Mouse (Mus musculus) stomach, embryonic 16.5 days (tissue): ENCODE data around the gene Tekt4. TPM values are rescaled to one million over a fixed set of nuclear protein-coding genes. Genes with fewer than 3 reads are reported as not detected.

Source experiments
- ATAC-seq: fragments of 200-750 bp; cut with Nextera tagmentation; 2 replicates; pipeline ENCODE4 v1.8.0; 2017; ENCODE audit warnings: moderate number of reproducible peaks, moderate TSS enrichment; ENCODE audit not compliant: insufficient read depth, low FRiP score
- H3K27ac ChIP-seq: fragments of 300-500 bp; sonication (generic); 2 replicates; pipeline ENCODE4 v1.5.1; 2014; ENCODE audit warnings: low read length
- H3K27me3 ChIP-seq: fragments of 300-500 bp; sonication (generic); 2 replicates; pipeline ENCODE4 v1.6.1; 2014; ENCODE audit warnings: low read length, control low read depth, mixed read lengths; ENCODE audit not compliant: control insufficient read depth, insufficient read depth
- H3K36me3 ChIP-seq: fragments of 300-500 bp; sonication (generic); 2 replicates; pipeline ENCODE4 v1.6.1; 2014; ENCODE audit warnings: low read length; ENCODE audit not compliant: control insufficient read depth, insufficient read depth
- H3K4me1 ChIP-seq: fragments of 300-500 bp; sonication (generic); 2 replicates; pipeline ENCODE4 v1.6.1; 2014; ENCODE audit warnings: low read length, control low read depth, mixed read lengths; ENCODE audit not compliant: control insufficient read depth, insufficient read depth
- H3K4me2 ChIP-seq: fragments of 300-500 bp; sonication (generic); 2 replicates; pipeline ENCODE4 v1.6.1; 2014; ENCODE audit warnings: low read depth, low read length, mixed read lengths
- H3K4me3 ChIP-seq: fragments of 300-500 bp; sonication (generic); replicated peaks from 2 replicates; pipeline ENCODE4 v1.5.1; 2014; ENCODE audit warnings: mild to moderate bottlenecking, low read length
- H3K9ac ChIP-seq: fragments of 300-500 bp; sonication (generic); 2 replicates; pipeline ENCODE4 v1.6.1; 2014; ENCODE audit warnings: low read length
- H3K9me3 ChIP-seq: fragments of 300-500 bp; sonication (generic); replicated peaks from 2 replicates; pipeline ENCODE4 v1.6.1; 2016; ENCODE audit warnings: low read length, control low read depth; ENCODE audit not compliant: control insufficient read depth
- whole genome bisulfite sequencing: fragments of 180-500 bp; shearing (Covaris S2); extraction: QIAGEN DNeasy Blood & Tissue Kit; methylation state at CpG from one replicate; pipeline ENCODE4 v1.1.7; 2014; 5-methylcytosine and 5-hydroxymethylcytosine counted together
- polyA plus RNA-seq: library from polyadenylated mRNA; unstranded; fragments of >200 nt; fragmentation: Nextera tagmentation; extraction: Ambion mirVana; gene quantifications from 2 replicates; pipeline ENCODE4 v1.2.1, GENCODE M21; 2015

The Tekt4 gene
- polyA plus RNA-seq, 1 experiment from 2014 or later = not detected

- Histone ChIP-seq H3K9ac (no peak overlapping the region), H3K36me3 (no peaks in the 10 kb centered on the region), H3K4me3 (no peak overlapping the region), H3K27ac (no peak overlapping the region), H3K4me2 (no peak overlapping the region), H3K27me3 (peaks cover under 1% of the 10 kb centered on the region; the same call in 1 of the 2 replicates), H3K9me3 (no peaks in the 10 kb centered on the region), H3K4me1 (peaks cover 4% of the 10 kb centered on the region; the same call in 1 of the 2 replicates)
- WGBS = 48% methylated on average over 4 of the region's 4 CpGs
- no peak for ATAC-seq
Measured at GRCm38 (mm10) chr17:25480820-25481219, 26.4 kb downstream of the Tekt4 start.

- Histone ChIP-seq H3K27ac (no peak overlapping the region), H3K36me3 (no peaks in the 10 kb centered on the region), H3K9me3 (no peaks in the 10 kb centered on the region), H3K9ac (no peak overlapping the region), H3K4me2 (no peak overlapping the region), H3K4me3 (no peak overlapping the region), H3K27me3 (no peaks in the 10 kb centered on the region), H3K4me1 (no peaks in the 10 kb centered on the region)
- ATAC-seq = no peak
- 91% methylated on average over 6 of the region's 6 CpGs for WGBS
Measured at GRCm38 (mm10) chr17:25482092-25482491, 27.7 kb downstream of the Tekt4 start.

GRCm38 (mm10) chr17:25497013-25497412, 42.6 kb downstream of the Tekt4 start, which contains the start of gene Sstr5:
Gene Sstr5 (minus strand): TSS chr17:25497288.
- peaks cover 9% of the 10 kb centered on the region for H3K4me1 ChIP-seq
- H3K9ac ChIP-seq = peak within 1 kb of the TSS; percentile 57
- H3K4me2 ChIP-seq = peak within 1 kb of the TSS; percentile 39
- H3K4me3 ChIP-seq = peak within 1 kb of the TSS; percentile 12
- peaks cover 25% of the 10 kb centered on the region for H3K27me3 ChIP-seq
- H3K36me3 ChIP-seq = no peaks in the 10 kb centered on the region
- WGBS = 1% methylated on average over 26 of the region's 28 CpGs
- H3K9me3 ChIP-seq = no peaks in the 10 kb centered on the region
- ATAC-seq = peak; percentile 57; the same call in 1 of the 2 replicates
- H3K27ac ChIP-seq = no peak within 1 kb of the TSS

GRCm38 (mm10) chr17:25502599-25502998, 48.2 kb downstream of the Tekt4 start:
- no peaks in the 10 kb centered on the region for H3K4me1 ChIP-seq
- no peak overlapping the region for H3K4me3 ChIP-seq
- no peaks in the 10 kb centered on the region for H3K9me3 ChIP-seq
- no peak overlapping the region for H3K9ac ChIP-seq
- H3K36me3 ChIP-seq = no peaks in the 10 kb centered on the region
- peaks cover 3% of the 10 kb centered on the region for H3K27me3 ChIP-seq
- no peak overlapping the region for H3K4me2 ChIP-seq
- ATAC-seq = no peak
- WGBS = 66% methylated on average over 4 of the region's 4 CpGs
- H3K27ac ChIP-seq = no peak overlapping the region

GRCm38 (mm10) chr17:25507799-25508198, 53.4 kb downstream of the Tekt4 start:
- Histone ChIP-seq H3K4me1 (no peaks in the 10 kb centered on the region), H3K27me3 (no peaks in the 10 kb centered on the region), H3K4me2 (no peak overlapping the region), H3K4me3 (no peak overlapping the region), H3K9ac (no peak overlapping the region), H3K9me3 (no peaks in the 10 kb centered on the region), H3K27ac (no peak overlapping the region), H3K36me3 (no peaks in the 10 kb centered on the region)
- WGBS = 27% methylated on average over 3 of the region's 3 CpGs
- ATAC-seq = peak; percentile 23; the same call in 1 of the 2 replicates

- WGBS = 51% methylated on average over 7 of the region's 7 CpGs
Measured at GRCm38 (mm10) chr17:25508860-25509577, 54.6 kb downstream of the Tekt4 start.

GRCm38 (mm10) chr17:25510074-25510830, 55.8 kb downstream of the Tekt4 start:
- 0 out of 2 replicates have a peak, but pooled peaks have one; percentile 11 for ATAC-seq
- WGBS = 80% methylated on average over 10 of the region's 10 CpGs
- Histone ChIP-seq H3K4me3 (no peak overlapping the region), H3K36me3 (no peaks in the 10 kb centered on the region), H3K4me2 (no peak overlapping the region), H3K27me3 (no peaks in the 10 kb centered on the region), H3K9ac (no peak overlapping the region), H3K9me3 (no peaks in the 10 kb centered on the region), H3K27ac (no peak overlapping the region), H3K4me1 (no peaks in the 10 kb centered on the region)

More at GRCm38 (mm10) chr17:25508860-25509577, 54.6 kb downstream of the Tekt4 start:
- H3K36me3 ChIP-seq = no peaks in the 10 kb centered on the region
- no peak overlapping the region for H3K27ac ChIP-seq
- H3K4me1 ChIP-seq = no peaks in the 10 kb centered on the region
- no peaks in the 10 kb centered on the region for H3K27me3 ChIP-seq
- no peak for ATAC-seq
- H3K4me3 ChIP-seq = no peak overlapping the region
- no peak overlapping the region for H3K9ac ChIP-seq
- H3K4me2 ChIP-seq = no peak overlapping the region
- no peaks in the 10 kb centered on the region for H3K9me3 ChIP-seq

- H3K27me3 ChIP-seq = no peaks in the 10 kb centered on the region
- no peaks in the 10 kb centered on the region for H3K4me1 ChIP-seq
- H3K36me3 ChIP-seq = no peaks in the 10 kb centered on the region
- H3K4me3 ChIP-seq = no peak overlapping the region
- no peak overlapping the region for H3K27ac ChIP-seq
- no peak overlapping the region for H3K9ac ChIP-seq
- H3K4me2 ChIP-seq = no peak overlapping the region
- no peaks in the 10 kb centered on the region for H3K9me3 ChIP-seq
- no peak for ATAC-seq
- WGBS = 80% methylated on average over 3 of the region's 3 CpGs
Measured at GRCm38 (mm10) chr17:25511876-25512275, 57.5 kb downstream of the Tekt4 start.

- no peak overlapping the region for H3K27ac ChIP-seq
- no peak overlapping the region for H3K4me2 ChIP-seq
- no peak for ATAC-seq
- H3K4me1 ChIP-seq = no peaks in the 10 kb centered on the region
- no peaks in the 10 kb centered on the region for H3K27me3 ChIP-seq
- no peak overlapping the region for H3K9ac ChIP-seq
- H3K36me3 ChIP-seq = no peaks in the 10 kb centered on the region
- 92% methylated on average over 2 of the region's 2 CpGs for WGBS
- H3K9me3 ChIP-seq = no peaks in the 10 kb centered on the region
- no peak overlapping the region for H3K4me3 ChIP-seq
Measured at GRCm38 (mm10) chr17:25514055-25514454, 59.6 kb downstream of the Tekt4 start.
